Mouse (Mus musculus) liver, embryonic 13.5 days (tissue): ENCODE data around the gene Gltp. TPM values are rescaled to one million over a fixed set of nuclear protein-coding genes. Genes with fewer than 3 reads are reported as not detected.

Experiments used
- ATAC-seq: fragments of 200-750 bp; cut with Nextera tagmentation; 2 replicates; pipeline ENCODE4 v1.8.0; 2017; ENCODE audit warnings: low read depth, mild to moderate bottlenecking, moderate number of reproducible peaks, moderate library complexity
- DNase-seq: peaks from one replicate; pipeline ENCODE4 v3.0.0; 2022
- H3K27ac ChIP-seq: fragments of 300-500 bp; sonication (generic); 2 replicates; pipeline ENCODE4 v1.5.1; 2015; ENCODE audit warnings: moderate library complexity, mild to moderate bottlenecking, inconsistent platforms
- H3K27me3 ChIP-seq: fragments of 300-500 bp; sonication (generic); 2 replicates; pipeline ENCODE4 v1.6.1; 2015; ENCODE audit warnings: mild to moderate bottlenecking, inconsistent platforms
- H3K36me3 ChIP-seq: fragments of 300-500 bp; sonication (generic); 2 replicates; pipeline ENCODE4 v1.6.1; 2015; ENCODE audit warnings: mild to moderate bottlenecking, inconsistent platforms
- H3K4me1 ChIP-seq: fragments of 300-500 bp; sonication (generic); replicated peaks from 2 replicates; pipeline ENCODE4 v1.6.1; 2015; ENCODE audit warnings: inconsistent platforms
- H3K4me2 ChIP-seq: fragments of 300-500 bp; sonication (generic); 2 replicates; pipeline ENCODE4 v1.6.1; 2015; ENCODE audit warnings: inconsistent platforms, mild to moderate bottlenecking, moderate library complexity
- H3K4me3 ChIP-seq: fragments of 300-500 bp; sonication (generic); replicated peaks from 2 replicates; pipeline ENCODE4 v1.5.1; 2015; ENCODE audit warnings: mild to moderate bottlenecking, inconsistent platforms
- H3K9ac ChIP-seq: fragments of 300-500 bp; sonication (generic); 2 replicates; pipeline ENCODE4 v1.6.1; 2015; ENCODE audit warnings: mild to moderate bottlenecking, inconsistent platforms
- H3K9me3 ChIP-seq: fragments of 300-500 bp; sonication (generic); replicated peaks from 2 replicates; pipeline ENCODE4 v1.6.1; 2016; ENCODE audit warnings: inconsistent platforms
- WGBS: fragments of 180-500 bp; shearing (Covaris S2); methylation state at CpG from one replicate; pipeline ENCODE4 v1.1.7; 2015; ENCODE audit not compliant: insufficient replicate concordance; 5-methylcytosine and 5-hydroxymethylcytosine counted together
- polyA plus RNA-seq: library from polyadenylated mRNA; unstranded; fragments of >200 nt; fragmentation: Nextera tagmentation; extraction: Ambion mirVana; gene quantifications from 2 replicates; pipeline ENCODE4 v1.2.1, GENCODE M21; 2015

Gltp gene
- polyA plus RNA-seq, 1 experiment from 2014 or later = 36.1 TPM

GRCm38 (mm10) chr5:114699015-114699414 lies 8.2 kb upstream of the Gltp start:
- 21% methylated on average over 7 of the region's 7 CpGs for WGBS
- no peak overlapping the region for H3K9ac ChIP-seq
- H3K4me2 ChIP-seq = no peak overlapping the region
- ATAC-seq = no peak
- H3K4me3 ChIP-seq = no peak overlapping the region
- no peak overlapping the region; the same call in 1 of the 2 replicates for H3K27ac ChIP-seq
- H3K27me3 ChIP-seq = peaks cover 6% of the 10 kb centered on the region
- no peaks in the 10 kb centered on the region for H3K36me3 ChIP-seq
- H3K4me1 ChIP-seq = peaks cover 22% of the 10 kb centered on the region
- no peaks in the 10 kb centered on the region for H3K9me3 ChIP-seq
- DNase-seq = no peak

- Histone ChIP-seq H3K4me3 (no peak overlapping the region), H3K9me3 (no peaks in the 10 kb centered on the region), H3K27me3 (peaks cover 9% of the 10 kb centered on the region), H3K4me2 (no peak overlapping the region), H3K9ac (no peak overlapping the region), H3K27ac (no peak overlapping the region), H3K4me1 (peaks cover 16% of the 10 kb centered on the region), H3K36me3 (no peaks in the 10 kb centered on the region)
- no peak for ATAC-seq
- 76% methylated on average over 19 of the region's 19 CpGs for WGBS
- no peak for DNase-seq
Measured at GRCm38 (mm10) chr5:114698044-114698746, 7.4 kb upstream of the Gltp start.

GRCm38 (mm10) chr5:114696939-114697338 lies 6.2 kb upstream of the Gltp start:
- DNase-seq (no peak), ATAC-seq (no peak)
- Histone ChIP-seq H3K4me1 (peaks cover 7% of the 10 kb centered on the region; the same call in 1 of the 2 replicates), H3K9me3 (no peaks in the 10 kb centered on the region), H3K27ac (no peak overlapping the region), H3K4me2 (no peak overlapping the region), H3K4me3 (no peak overlapping the region), H3K27me3 (peaks cover 19% of the 10 kb centered on the region), H3K9ac (no peak overlapping the region), H3K36me3 (no peaks in the 10 kb centered on the region)
- WGBS = 65% methylated on average over 17 of the region's 17 CpGs

- Histone ChIP-seq H3K27me3 (peaks cover 19% of the 10 kb centered on the region), H3K4me2 (no peak overlapping the region), H3K9me3 (no peaks in the 10 kb centered on the region), H3K36me3 (no peaks in the 10 kb centered on the region), H3K27ac (no peak overlapping the region), H3K4me1 (peaks cover 15% of the 10 kb centered on the region), H3K9ac (no peak overlapping the region), H3K4me3 (no peak overlapping the region)
- 52% methylated on average over 5 of the region's 5 CpGs for WGBS
- DNase-seq (no peak), ATAC-seq (no peak)
Measured at GRCm38 (mm10) chr5:114695775-114696174, 5.0 kb upstream of the Gltp start.

GRCm38 (mm10) chr5:114689700-114690366 lies 951 bp downstream of the Gltp start:
- Histone ChIP-seq H3K27me3 (peaks cover 19% of the 10 kb centered on the region), H3K4me1 (peaks cover 41% of the 10 kb centered on the region), H3K27ac (peak overlapping the region; percentile 77), H3K36me3 (no peaks in the 10 kb centered on the region), H3K9me3 (no peaks in the 10 kb centered on the region), H3K9ac (peak overlapping the region; percentile 91), H3K4me2 (peak overlapping the region; percentile 99), H3K4me3 (peak overlapping the region; percentile 80)
- DNase-seq (no peak), ATAC-seq (no peak; the same call in 1 of the 2 replicates)
- 18% methylated on average over 16 of the region's 16 CpGs for WGBS

- H3K27ac ChIP-seq = no peak overlapping the region; the same call in 1 of the 2 replicates
- H3K4me1 ChIP-seq = peaks cover 41% of the 10 kb centered on the region
- H3K27me3 ChIP-seq = peaks cover 11% of the 10 kb centered on the region; the same call in 1 of the 2 replicates
- H3K9ac ChIP-seq = no peak overlapping the region
- no peak overlapping the region for H3K4me3 ChIP-seq
- no peak for DNase-seq
- H3K4me2 ChIP-seq = 0 out of 2 replicates have a peak overlapping the region, but pooled peaks have one; percentile 99
- no peaks in the 10 kb centered on the region for H3K9me3 ChIP-seq
- ATAC-seq = no peak
- H3K36me3 ChIP-seq = no peaks in the 10 kb centered on the region
- WGBS = 85% methylated on average over 13 of the region's 13 CpGs
Measured at GRCm38 (mm10) chr5:114688703-114689102, 2.1 kb downstream of the Gltp start.

- ATAC-seq = no peak
- DNase-seq = no peak
- Histone ChIP-seq H3K27me3 (peaks cover 9% of the 10 kb centered on the region; the same call in 1 of the 2 replicates), H3K27ac (no peak overlapping the region), H3K4me1 (peaks cover 41% of the 10 kb centered on the region), H3K4me3 (no peak overlapping the region), H3K9ac (no peak overlapping the region), H3K36me3 (no peaks in the 10 kb centered on the region), H3K9me3 (no peaks in the 10 kb centered on the region), H3K4me2 (no peak overlapping the region)
Measured at GRCm38 (mm10) chr5:114687901-114688300, 2.9 kb downstream of the Gltp start.

GRCm38 (mm10) chr5:114686726-114687210 lies 4.0 kb downstream of the Gltp start:
- Histone ChIP-seq H3K4me3 (no peak overlapping the region), H3K4me2 (no peak overlapping the region), H3K4me1 (peaks cover 37% of the 10 kb centered on the region), H3K27me3 (no peaks in the 10 kb centered on the region), H3K27ac (no peak overlapping the region), H3K9me3 (no peaks in the 10 kb centered on the region), H3K9ac (no peak overlapping the region), H3K36me3 (no peaks in the 10 kb centered on the region)
- 74% methylated on average over 7 of the region's 7 CpGs for WGBS
- ATAC-seq = no peak
- DNase-seq = no peak

GRCm38 (mm10) chr5:114685986-114686385 lies 4.8 kb downstream of the Gltp start:
- DNase-seq (no peak), ATAC-seq (no peak)
- Histone ChIP-seq H3K9me3 (no peaks in the 10 kb centered on the region), H3K4me3 (no peak overlapping the region), H3K27me3 (no peaks in the 10 kb centered on the region), H3K9ac (no peak overlapping the region), H3K36me3 (no peaks in the 10 kb centered on the region), H3K4me1 (peaks cover 37% of the 10 kb centered on the region), H3K4me2 (no peak overlapping the region), H3K27ac (no peak overlapping the region)
- WGBS = 77% methylated on average over 5 of the region's 5 CpGs

GRCm38 (mm10) chr5:114681717-114682116 lies 9.1 kb downstream of the Gltp start:
- Histone ChIP-seq H3K4me3 (no peak overlapping the region), H3K9ac (no peak overlapping the region), H3K27ac (peak overlapping the region; percentile 18; the same call in 1 of the 2 replicates), H3K4me2 (no peak overlapping the region), H3K4me1 (peaks cover 10% of the 10 kb centered on the region), H3K36me3 (peaks cover 2% of the 10 kb centered on the region; the same call in 1 of the 2 replicates), H3K9me3 (no peaks in the 10 kb centered on the region), H3K27me3 (no peaks in the 10 kb centered on the region)
- DNase-seq = no peak
- 63% methylated on average over 8 of the region's 8 CpGs for WGBS
- ATAC-seq = no peak

- Histone ChIP-seq H3K36me3 (peaks cover 11% of the 10 kb centered on the region; the same call in 1 of the 2 replicates), H3K9ac (no peak overlapping the region), H3K4me3 (no peak overlapping the region), H3K27ac (peak overlapping the region; percentile 18; the same call in 1 of the 2 replicates), H3K4me2 (no peak overlapping the region), H3K4me1 (peaks cover 10% of the 10 kb centered on the region), H3K27me3 (no peaks in the 10 kb centered on the region), H3K9me3 (no peaks in the 10 kb centered on the region)
- no peak for ATAC-seq
- no peak for DNase-seq
- WGBS = 54% methylated on average over 19 of the region's 19 CpGs
Measured at GRCm38 (mm10) chr5:114680676-114681285, 10.0 kb downstream of the Gltp start.
